Mouse (Mus musculus): ENCODE results near the gene Mndal.
"Not testable (repeated sequence)": the region's sequence is repeated elsewhere in the genome, so short reads cannot be mapped to it uniquely, and the experiment has no call there.

Mndal gene

GRCm38 (mm10) chr1:173905885-173906284, 36.4 kb downstream of the Mndal start:
- DNase-seq (ENCODE audit: inconsistent age in 2 of 2, low spot score in 1 of 2): not testable (repeated sequence)

- not testable (repeated sequence) for DNase-seq (ENCODE audit: inconsistent age in 2 of 2, low spot score in 1 of 2)
These were observed 52.5 kb downstream of the Mndal start for GRCm38 (mm10) chr1:173889741-173890140.

GRCm38 (mm10) chr1:173887026-173887787, 55.1 kb downstream of the Mndal start:
- DNase-seq (ENCODE audit: inconsistent age in 2 of 2, low spot score in 1 of 2): not testable (repeated sequence)

- peak; percentile 7 to 53 for DNase-seq (ENCODE audit: inconsistent age in 2 of 2, low spot score in 1 of 2)
These were observed 62.2 kb downstream of the Mndal start for GRCm38 (mm10) chr1:173880004-173880666.

- DNase-seq (ENCODE audit: inconsistent age in 2 of 2, low spot score in 1 of 2): not testable (repeated sequence)
These were observed 62.9 kb downstream of the Mndal start for GRCm38 (mm10) chr1:173879225-173879987.

GRCm38 (mm10) chr1:173878264-173878663, 64.0 kb downstream of the Mndal start:
- not testable (repeated sequence) for DNase-seq (ENCODE audit: inconsistent age in 2 of 2, low spot score in 1 of 2)

- DNase-seq (ENCODE audit: inconsistent age in 2 of 2, low spot score in 1 of 2): not testable (repeated sequence)
These were observed 65.2 kb downstream of the Mndal start for GRCm38 (mm10) chr1:173877125-173877524.

- not testable (repeated sequence) for DNase-seq (ENCODE audit: inconsistent age in 2 of 2, low spot score in 1 of 2)
These were observed 73.7 kb downstream of the Mndal start for GRCm38 (mm10) chr1:173868586-173868985.

- no peak for DNase-seq (ENCODE audit: inconsistent age in 2 of 2, low spot score in 1 of 2)
These were observed 75.8 kb downstream of the Mndal start for GRCm38 (mm10) chr1:173866504-173866903.

- DNase-seq (ENCODE audit: inconsistent age in 2 of 2, low spot score in 1 of 2): not testable (repeated sequence)
These were observed 88.6 kb downstream of the Mndal start for GRCm38 (mm10) chr1:173853711-173854110.

- DNase-seq (ENCODE audit: inconsistent age in 2 of 2, low spot score in 1 of 2): not testable (repeated sequence)
These were observed 89.4 kb downstream of the Mndal start for GRCm38 (mm10) chr1:173852853-173853252.

- DNase-seq (ENCODE audit: inconsistent age in 2 of 2, low spot score in 1 of 2): not testable (repeated sequence)
These were observed 96.1 kb downstream of the Mndal start for GRCm38 (mm10) chr1:173846193-173846592.

- DNase-seq (ENCODE audit: inconsistent age in 2 of 2, low spot score in 1 of 2): no peak
These were observed 97.5 kb downstream of the Mndal start for GRCm38 (mm10) chr1:173844754-173845153.

GRCm38 (mm10) chr1:173821481-173821803, 120.8 kb downstream of the Mndal start:
- DNase-seq (ENCODE audit: inconsistent age in 2 of 2, low spot score in 1 of 2): not testable (repeated sequence)

GRCm38 (mm10) chr1:173820794-173821480, 121.4 kb downstream of the Mndal start:
- DNase-seq (ENCODE audit: inconsistent age in 2 of 2, low spot score in 1 of 2): not testable (repeated sequence)

GRCm38 (mm10) chr1:173809294-173809693, 133.0 kb downstream of the Mndal start:
- DNase-seq (ENCODE audit: inconsistent age in 2 of 2, low spot score in 1 of 2): not testable (repeated sequence)

GRCm38 (mm10) chr1:173802689-173803281, 139.5 kb downstream of the Mndal start:
- peak in 1 of 2 experiments; percentile 37 for DNase-seq (ENCODE audit: inconsistent age in 2 of 2, low spot score in 1 of 2)

- DNase-seq (ENCODE audit: inconsistent age in 2 of 2, low spot score in 1 of 2): not testable (repeated sequence)
These were observed 140.1 kb downstream of the Mndal start for GRCm38 (mm10) chr1:173802207-173802606.

- DNase-seq (ENCODE audit: inconsistent age in 2 of 2, low spot score in 1 of 2): not testable (repeated sequence)
These were observed 140.5 kb downstream of the Mndal start for GRCm38 (mm10) chr1:173801791-173802190.

Measured in adrenal gland, adult (tissue).